Mouse (Mus musculus): Measurements from ENCODE around the gene Olfr1423.
A peak's percentile ranks its signal among the peaks of the same experiment; 100 is the strongest.
"Not testable (repeated sequence)": the region's sequence is repeated elsewhere in the genome, so short reads cannot be mapped to it uniquely, and the experiment has no call there.

Gene Olfr1423

DNA sequence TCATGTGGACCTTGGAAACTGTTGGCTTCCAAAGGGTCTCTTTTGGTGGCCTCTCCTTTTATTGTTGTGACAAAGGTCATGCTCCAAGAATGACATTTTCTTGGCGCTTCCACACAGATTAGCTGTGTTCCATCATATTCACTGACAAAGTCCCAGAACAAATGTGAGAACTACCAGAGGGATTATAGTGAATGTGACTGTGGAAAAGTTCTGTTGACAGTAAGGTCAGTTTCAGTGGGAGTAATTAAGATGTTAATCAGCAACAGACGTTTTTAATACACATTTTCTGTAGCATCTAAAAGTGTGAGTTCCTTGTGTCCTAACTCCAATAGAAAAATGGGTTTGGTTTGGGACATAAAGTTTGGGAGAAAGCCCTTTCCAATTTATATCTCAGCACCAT lies at the start of gene Olfr1423:
Gene Olfr1423, minus strand, starts transcription at position 101 of the 400 bp plus-strand sequence.
- DNase-seq (ENCODE audit: extremely low spot score, low spot score): no peak

DNA sequence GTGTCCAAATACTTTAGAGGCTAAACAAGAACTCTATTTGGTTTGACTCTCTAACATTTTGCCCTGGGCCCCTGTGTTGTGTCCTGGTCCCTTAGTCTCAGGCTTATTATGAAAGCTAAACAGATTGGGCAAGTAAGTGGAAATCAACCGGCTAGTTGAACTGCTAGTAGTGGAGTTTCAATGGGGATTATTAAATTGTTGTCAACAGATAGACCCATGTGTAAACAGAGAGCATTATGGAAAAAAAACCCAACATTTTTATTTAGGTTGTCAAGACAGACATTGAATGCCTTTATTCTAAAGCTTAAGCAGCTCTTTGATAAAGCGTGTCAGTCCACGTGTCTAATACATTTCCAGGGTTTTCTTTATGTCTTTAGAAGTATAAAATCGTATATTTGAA lies 36.5 kb upstream of the Olfr1423 start, which contains the start of gene Olfr1425:
Gene Olfr1425, minus strand, starts transcription at position 101 of the 400 bp plus-strand sequence.
- DNase-seq (ENCODE audit: extremely low spot score, low spot score): not testable (repeated sequence)

DNA sequence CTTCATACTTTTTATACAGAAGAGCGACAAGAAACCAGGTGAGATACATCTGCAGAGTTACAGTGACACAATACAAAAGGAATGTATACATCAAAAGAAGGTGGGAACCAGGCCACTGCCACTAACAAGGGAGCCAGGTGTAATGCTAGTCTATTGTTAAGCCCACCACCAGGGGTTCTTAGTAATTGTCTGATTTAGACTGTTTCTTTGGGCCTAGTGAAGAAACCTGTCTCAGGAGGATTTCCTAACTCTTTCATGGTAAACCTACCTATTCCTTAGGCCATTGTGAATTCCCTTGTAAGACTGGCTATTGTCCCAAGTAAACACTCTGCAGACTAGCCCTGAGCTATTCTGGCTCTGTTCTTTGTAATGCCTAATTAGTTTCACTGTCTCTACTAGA lies 28.4 kb upstream of the Olfr1423 start:
- not testable (repeated sequence) for DNase-seq (ENCODE audit: extremely low spot score, low spot score)

DNA sequence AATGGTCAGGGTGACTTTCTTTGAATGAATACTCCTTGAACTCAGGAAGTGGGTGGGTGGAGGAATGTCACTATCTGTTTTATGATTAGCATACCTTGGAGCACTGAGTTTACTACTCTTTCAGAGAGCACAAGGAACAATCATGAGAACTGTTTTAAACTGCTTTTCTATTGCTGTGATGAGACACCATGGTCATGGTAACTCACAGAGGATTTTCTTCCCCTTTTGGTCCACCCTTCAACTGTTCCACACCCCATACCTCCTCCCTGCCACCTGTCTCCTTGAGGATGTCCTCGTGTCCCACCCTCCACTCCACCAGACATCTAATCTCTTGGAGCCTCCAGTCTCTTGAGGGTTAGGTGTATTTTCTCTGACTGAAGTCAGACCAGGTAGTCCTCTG lies 26.7 kb upstream of the Olfr1423 start:
- not testable (repeated sequence) for DNase-seq (ENCODE audit: extremely low spot score, low spot score)

DNA sequence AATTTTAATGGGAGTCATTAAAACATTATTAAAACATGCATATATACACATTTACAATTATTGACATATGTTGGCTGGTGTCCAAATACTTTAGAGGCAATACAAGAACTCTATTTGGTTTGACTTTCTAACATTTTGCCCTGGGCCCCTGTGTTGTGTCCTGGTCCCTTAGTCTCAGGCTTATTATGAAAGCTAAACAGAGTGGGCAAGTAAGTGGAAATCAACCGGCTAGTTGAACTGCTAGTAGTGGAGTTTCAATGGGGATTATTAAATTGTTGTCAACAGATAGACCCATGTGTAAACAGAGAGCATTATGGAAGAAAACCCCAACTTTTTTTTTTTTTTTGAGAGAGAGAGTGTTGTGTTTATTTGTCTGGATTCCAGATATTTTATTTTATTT lies 21.5 kb upstream of the Olfr1423 start, which contains the start of gene Olfr1424:
Gene Olfr1424, minus strand, starts transcription at position 101 of the 400 bp plus-strand sequence.
- DNase-seq (ENCODE audit: extremely low spot score, low spot score): not testable (repeated sequence)

DNA sequence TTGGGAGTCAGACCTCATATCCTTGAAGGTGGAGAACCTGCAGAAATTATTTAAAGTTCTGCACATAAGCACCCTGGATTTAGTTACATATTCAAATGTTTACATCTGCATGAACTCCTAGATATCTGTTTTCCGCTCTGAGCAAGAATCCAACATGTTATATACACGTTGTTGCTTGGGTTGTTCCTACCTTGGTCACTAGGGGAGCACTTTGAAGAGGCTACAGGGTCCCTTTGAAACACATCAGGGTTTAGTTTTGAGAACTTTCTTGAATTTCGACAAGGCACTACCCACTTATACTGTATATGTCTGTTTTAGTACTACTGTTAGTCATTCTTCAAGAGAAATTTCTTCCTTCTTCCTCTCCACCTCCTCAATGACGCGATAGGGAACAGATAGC lies 2.0 kb upstream of the Olfr1423 start:
- DNase-seq (ENCODE audit: extremely low spot score, low spot score): no peak

DNA sequence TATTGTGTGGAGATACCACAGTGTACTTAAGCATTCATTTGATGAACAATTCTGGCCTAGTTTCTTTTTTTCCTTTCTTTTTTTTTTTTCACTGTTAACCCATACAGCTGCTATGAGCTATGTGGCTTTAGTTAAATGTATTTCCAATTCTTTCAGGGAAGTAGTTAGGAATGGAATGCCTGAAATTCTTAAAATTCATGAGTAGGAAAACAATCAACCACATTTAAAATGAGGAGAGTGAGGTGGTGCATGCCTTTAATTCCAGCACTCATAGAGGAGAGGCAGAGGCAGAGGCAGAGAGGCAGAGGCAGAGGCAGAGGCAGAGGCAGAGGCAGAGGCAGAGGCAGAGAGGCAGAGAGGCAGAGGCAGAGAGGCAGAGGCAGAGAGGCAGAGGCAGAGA lies 3.4 kb downstream of the Olfr1423 start:
- DNase-seq (ENCODE audit: extremely low spot score, low spot score): no peak

DNA sequence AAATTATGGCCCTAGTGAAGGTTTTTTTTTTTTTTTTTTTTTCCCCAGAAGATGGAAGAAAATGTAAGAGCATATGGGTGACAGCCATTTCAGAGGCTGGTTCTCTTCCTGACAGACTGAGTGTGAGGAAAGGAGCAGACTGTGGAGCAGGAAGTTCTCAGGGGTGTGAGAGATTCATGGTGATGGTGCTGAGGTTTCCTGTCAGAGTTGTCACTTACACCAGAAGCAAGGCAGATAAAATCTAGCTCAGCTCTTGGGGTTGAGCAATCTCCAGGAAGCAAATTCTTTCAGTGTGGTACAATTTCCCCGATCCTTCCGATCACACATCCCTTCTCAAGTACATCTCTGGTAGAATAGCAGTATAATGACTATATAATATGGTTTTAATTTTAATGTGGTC lies 14.5 kb downstream of the Olfr1423 start:
- DNase-seq (ENCODE audit: extremely low spot score, low spot score): no peak

DNA sequence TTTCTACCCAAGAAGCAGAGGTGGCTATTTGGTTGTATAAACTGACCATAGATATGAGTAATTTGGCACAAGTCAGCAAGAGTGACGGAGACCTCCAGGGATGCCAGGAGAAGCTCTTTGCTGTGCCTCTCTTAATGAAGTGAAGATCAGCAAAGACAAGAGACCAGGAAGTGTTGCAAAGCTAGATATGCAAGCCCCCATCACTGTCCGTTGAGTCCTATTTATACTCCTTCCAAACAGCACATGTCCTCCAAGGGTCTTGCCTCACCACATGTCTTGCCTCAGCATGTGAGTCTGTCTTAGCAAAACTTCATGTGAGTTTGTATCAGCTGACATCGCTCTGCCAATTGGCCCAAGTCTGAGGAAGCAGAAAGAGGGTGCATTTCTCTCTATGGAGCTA lies 15.8 kb downstream of the Olfr1423 start:
- DNase-seq (ENCODE audit: extremely low spot score, low spot score): no peak

DNA sequence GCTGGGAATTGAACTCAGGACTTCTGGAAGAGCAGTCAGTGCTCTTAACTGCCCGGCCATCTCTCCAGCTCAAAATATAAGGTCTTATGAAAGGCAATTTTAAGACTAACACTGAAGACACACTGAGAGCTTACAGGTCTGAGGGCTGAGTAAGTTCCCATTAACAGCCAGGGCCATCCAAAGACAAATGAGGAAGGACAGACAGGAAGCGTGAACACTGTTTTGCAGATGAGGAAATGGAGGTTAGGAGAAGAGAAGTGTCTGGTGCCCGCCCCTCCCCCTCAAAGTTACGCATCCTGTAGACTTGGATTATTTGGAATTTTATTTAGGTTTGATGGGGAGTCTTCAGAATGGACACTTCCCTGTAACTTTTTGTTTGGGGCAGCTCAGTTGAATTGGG lies 17.0 kb downstream of the Olfr1423 start:
- no peak for DNase-seq (ENCODE audit: extremely low spot score, low spot score)

DNA sequence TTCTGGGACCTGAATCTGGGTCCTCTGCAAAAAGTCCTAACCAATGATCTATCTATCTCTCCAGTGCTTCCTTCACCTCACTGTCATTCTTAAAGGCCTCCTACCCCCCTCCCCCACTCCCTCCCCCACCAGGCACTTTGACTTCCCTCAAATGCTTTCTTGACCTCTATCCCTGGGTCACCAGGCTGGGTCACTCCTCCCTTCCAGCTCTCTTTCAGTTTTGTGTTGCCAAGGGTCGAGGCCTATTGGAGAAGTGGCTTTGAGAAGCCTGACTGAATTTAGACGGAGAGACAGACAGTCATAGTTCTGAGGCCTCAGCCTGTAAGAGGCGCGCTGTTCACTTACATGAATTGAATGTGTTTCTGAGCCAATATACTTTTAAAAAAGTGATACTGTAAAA lies 24.9 kb downstream of the Olfr1423 start:
- DNase-seq (ENCODE audit: extremely low spot score, low spot score): no peak

DNA sequence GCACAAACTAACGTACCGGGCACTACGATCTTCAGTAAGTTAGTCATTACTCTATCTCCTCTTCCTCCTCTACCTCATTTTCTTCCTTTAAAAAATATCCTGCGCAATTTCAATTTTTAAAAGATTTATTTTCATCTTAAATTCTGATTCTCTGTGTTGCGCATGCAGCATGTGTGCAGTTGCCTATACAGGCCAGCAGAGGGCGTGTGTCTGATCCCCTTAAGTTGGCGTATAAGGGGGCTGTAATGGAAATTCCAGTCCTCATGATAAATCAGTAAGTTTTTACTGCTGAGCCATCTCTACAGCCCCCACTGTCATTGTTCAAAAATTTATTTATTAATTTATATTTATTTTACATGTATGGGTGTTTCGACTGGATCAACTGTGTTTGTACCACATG lies 25.4 kb downstream of the Olfr1423 start:
- DNase-seq (ENCODE audit: extremely low spot score, low spot score): no peak

DNA sequence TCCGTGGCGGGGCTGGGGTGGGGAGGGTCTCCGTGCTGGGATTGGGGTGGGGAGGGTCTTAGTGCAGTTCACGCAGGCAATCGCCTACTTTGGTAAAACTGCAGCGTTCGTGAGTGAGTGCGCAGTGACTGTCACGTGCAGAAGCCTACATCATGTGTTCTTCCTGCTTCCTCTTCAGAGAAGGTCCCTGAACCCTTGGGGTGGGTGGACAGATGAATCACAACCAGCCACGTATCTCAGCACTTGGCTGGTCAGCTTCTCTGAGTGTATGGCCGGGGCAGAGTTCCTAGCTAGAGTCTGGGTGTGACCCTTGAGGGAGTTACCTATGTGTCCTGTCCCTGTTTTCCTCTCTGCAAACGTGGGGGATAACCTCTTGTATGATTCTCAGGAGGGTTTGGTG lies 27.9 kb downstream of the Olfr1423 start:
- peak; percentile 57 for DNase-seq (ENCODE audit: extremely low spot score, low spot score)

DNA sequence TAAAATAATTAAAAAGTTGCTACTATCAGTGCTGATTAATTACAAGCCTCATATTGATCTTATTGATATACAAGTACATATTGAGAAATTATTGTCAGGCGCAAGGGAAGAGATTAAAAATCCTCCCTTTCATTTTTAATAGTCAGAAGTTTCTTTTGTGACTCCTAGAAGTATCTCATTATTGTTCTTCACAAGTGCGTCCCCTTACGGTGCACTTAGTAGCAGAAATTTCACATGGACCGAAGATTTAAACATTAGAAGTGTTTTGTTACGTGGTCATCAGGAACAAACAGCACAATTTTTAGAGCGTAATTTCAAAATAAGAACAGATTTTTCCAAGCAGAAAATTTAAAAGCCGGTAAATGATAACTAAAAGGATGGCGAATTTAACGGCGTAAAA lies 28.5 kb downstream of the Olfr1423 start:
- DNase-seq (ENCODE audit: extremely low spot score, low spot score): no peak

DNA sequence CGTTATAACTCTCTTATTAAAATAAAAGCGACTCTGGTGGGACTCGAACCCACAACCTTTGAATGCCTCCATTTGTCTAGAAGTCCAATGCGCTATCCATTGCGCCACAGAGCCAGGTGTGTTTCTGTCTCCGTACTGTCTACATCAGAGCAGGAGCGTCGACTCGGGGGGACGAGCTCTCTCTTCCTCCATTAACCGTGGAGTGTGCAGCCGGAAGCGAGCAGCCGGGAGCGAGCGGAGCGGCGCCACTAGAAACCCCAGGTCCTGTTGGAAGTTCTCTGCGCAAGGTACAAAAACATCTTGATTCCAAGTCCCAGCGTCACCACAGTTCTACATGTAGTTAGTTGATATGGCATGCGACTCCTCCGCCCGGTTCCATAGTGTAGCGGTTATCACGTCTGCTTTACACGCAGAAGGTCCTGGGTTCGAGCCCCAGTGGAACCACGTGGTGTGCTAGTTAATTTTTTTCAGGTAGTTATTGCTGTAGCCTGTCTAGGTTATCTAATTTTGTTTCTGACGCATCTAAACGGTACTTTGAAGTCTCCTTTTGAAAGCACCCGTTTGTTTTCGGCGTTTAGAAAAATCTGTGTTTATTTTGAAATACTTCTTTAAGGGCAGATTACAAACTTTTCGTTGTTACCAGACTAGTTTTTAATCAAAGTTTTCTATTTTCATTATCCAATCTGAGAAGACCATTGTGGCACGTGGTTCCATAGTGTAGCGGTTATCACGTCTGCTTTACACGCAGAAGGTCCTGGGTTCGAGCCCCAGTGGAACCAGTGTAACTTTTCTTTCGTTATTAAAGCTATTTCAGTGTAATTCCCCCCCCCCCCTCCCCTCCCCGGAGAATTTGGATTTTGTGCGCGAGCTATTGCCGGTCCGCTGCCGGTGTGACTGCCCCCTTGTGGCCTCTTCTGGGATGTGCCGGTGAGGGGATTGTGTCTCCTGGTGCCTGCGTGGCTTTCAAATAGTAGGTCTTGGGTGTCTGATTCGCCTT lies 29.3 kb downstream of the Olfr1423 start:
- peak; percentile 96 for DNase-seq (ENCODE audit: extremely low spot score, low spot score)

DNA sequence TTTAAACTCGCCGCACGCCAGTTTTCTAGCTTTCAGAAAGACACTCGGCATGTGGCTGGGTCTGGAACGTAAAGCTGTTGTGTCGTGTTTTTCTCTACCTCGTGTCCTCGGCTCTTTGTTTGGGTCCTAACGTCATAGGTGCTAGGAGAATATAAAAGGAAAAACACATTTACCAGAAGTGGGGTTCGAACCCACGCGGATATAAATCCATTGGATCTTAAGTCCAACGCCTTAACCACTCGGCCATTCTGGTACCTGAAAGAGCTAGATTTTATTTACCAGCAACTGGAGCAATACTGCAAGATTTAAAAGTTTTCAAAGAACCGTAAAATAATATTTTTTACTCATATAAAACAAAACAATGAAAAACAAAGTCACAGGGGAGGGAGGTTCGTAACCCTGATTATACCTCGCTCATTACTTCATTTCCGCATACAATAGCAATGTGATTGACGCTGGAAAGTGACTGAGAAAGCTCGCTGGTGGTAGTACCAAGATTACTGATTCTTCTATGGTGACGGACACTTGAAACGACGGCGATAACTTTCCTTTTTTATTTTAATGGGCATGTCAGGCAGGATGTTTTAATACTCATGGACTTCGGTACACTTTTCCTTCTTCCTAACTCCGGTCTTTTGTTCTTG lies 30.1 kb downstream of the Olfr1423 start:
- DNase-seq (ENCODE audit: extremely low spot score, low spot score): peak; percentile 69

DNA sequence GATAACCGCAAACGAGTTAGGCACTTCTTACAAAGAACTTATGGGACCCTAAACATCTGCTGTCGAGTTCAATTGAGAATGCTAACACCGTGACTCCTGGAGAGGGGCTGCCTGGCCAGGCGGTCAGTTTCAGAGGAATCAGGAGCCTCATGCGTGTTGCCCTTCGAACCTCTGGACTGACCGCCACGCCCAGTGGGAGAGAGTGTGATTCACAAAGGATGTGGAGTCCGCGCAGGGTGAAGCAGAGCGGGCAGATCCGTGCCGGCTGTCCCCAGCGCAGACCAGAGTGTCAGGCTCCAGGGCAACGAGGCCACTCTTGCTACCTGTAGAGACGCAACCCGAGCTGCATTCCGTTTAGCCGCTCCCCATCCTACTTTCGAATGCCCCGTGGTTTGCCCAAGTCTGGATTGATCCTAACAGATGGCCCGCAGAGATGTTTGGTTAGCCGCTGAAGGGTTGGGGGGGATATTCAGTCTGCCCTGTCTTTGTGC lies 30.8 kb downstream of the Olfr1423 start:
- peak; percentile 88 for DNase-seq (ENCODE audit: extremely low spot score, low spot score)

DNA sequence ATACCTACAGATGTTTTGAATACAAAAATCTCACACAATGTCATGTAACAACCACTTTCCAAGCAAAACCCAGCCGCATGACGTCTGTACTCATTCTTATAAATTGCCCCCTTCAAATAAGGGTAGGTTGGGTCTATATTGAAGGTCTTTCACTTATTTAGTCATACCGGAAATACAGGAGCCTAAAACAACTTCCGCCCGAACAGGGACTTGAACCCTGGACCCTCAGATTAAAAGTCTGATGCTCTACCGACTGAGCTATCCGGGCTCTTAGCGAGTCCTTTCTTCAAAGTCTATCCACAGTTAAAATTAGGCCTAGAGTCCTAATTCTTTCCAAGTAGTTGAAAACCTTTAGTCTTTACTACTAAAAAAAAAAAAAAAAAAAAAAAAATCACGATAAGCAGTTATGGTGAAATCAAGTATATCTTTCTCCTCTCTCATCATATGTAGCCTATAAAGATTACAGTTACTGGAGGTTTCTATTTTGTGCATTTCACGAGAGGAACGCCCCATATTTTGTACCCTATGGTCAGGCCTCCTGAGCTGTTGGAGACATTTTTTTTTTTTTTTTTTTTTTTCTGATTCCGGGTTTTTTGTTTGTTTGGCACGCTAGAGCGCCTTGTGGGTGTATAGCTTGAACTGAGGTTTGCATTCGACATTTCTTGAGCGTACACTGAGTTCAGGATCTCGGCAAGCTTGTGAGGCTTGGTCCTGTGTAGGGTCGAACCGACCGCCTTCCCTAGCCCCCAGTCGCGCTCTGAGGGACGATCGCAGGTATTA lies 31.4 kb downstream of the Olfr1423 start:
- DNase-seq (ENCODE audit: extremely low spot score, low spot score): peak; percentile 79

DNA sequence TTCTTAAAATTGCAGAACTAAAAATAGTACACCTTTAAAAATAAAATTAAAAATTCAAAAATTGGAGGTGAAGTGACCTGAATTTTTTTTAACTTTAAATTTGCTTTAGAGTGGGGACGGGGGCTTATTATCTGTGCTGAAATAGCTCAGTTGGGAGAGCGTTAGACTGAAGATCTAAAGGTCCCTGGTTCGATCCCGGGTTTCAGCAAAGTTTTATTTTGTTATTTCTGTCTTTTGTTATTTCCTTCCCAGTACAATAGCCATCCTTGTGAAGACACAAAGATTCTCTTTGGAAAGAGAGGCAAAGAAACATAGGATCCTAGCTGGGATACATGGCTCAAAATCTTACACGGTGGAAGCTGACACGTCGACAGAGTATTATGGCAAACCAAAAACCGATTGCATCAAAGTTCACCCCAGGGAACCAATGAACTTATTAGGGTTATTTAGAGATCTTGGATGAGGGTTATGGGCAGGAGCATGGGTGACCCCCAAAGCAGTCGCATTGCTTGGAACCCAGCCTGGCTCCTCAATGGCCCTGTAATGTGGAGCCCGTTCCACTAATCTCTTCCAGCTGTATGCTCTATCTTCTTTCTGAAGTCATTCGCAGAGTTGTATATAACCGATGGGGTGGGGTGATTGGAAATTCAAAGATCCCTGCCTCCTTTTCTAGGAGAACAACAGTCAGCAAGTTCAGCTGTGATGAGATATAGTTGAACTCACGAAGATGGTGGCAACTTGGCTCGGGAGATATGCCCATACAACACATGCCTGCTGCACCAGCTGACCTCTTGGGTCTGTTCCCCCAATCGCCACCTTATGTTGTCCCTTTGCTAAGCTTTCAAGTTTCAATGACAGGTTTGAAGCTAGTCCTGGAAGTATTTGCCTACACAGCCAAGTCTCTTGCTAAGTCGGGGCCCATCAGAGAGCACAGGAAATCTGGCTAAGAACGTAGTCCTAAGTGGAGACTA lies 32.4 kb downstream of the Olfr1423 start:
- DNase-seq (ENCODE audit: extremely low spot score, low spot score): peak; percentile 40
